Mouse (Mus musculus) intestine, postnatal 0 days (tissue): Measurements from ENCODE around the gene Pitpnb. TPM values are rescaled to one million over a fixed set of nuclear protein-coding genes. Genes with fewer than 3 reads are reported as not detected.

Experiments used
- ATAC-seq: fragments of 200-750 bp; cut with Nextera tagmentation; 2 replicates; pipeline ENCODE4 v1.8.0; 2017; ENCODE audit warnings: mild to moderate bottlenecking, moderate TSS enrichment, moderate library complexity
- H3K27ac ChIP-seq: fragments of 300-500 bp; sonication (generic); 2 replicates; pipeline ENCODE4 v1.5.1; 2014; ENCODE audit warnings: mild to moderate bottlenecking, low read depth, low read length, moderate library complexity
- H3K27me3 ChIP-seq: fragments of 300-500 bp; sonication (generic); replicated peaks from 2 replicates; pipeline ENCODE4 v1.6.1; 2014; ENCODE audit warnings: low read length, mixed read lengths; ENCODE audit not compliant: control insufficient read depth, insufficient read depth
- H3K36me3 ChIP-seq: fragments of 300-500 bp; sonication (generic); 2 replicates; pipeline ENCODE4 v1.6.1; 2014; ENCODE audit warnings: mild to moderate bottlenecking, moderate library complexity; ENCODE audit not compliant: control insufficient read depth, insufficient read depth
- H3K4me1 ChIP-seq: fragments of 300-500 bp; sonication (generic); replicated peaks from 2 replicates; pipeline ENCODE4 v1.6.1; 2014; ENCODE audit warnings: antibody characterized with exemption, low read length, mixed read lengths; ENCODE audit not compliant: control insufficient read depth, insufficient read depth
- H3K4me2 ChIP-seq: fragments of 300-500 bp; sonication (generic); replicated peaks from 2 replicates; pipeline ENCODE4 v1.6.1; 2014; ENCODE audit warnings: low read depth, mild to moderate bottlenecking, moderate library complexity
- H3K4me3 ChIP-seq: fragments of 300-500 bp; sonication (generic); 2 replicates; pipeline ENCODE4 v1.5.1; 2014; ENCODE audit warnings: low read depth, low read length
- H3K9ac ChIP-seq: fragments of 300-500 bp; sonication (generic); 2 replicates; pipeline ENCODE4 v1.6.1; 2014; ENCODE audit warnings: mild to moderate bottlenecking, low read depth, low read length
- H3K9me3 ChIP-seq: fragments of 300-500 bp; sonication (generic); 2 replicates; pipeline ENCODE4 v1.6.1; 2016; ENCODE audit warnings: mixed run types; ENCODE audit not compliant: control insufficient read depth
- CTCF ChIP-seq: sonication (generic); IDR thresholded peaks from 2 replicates; pipeline ENCODE4 v1.5.1; 2016; ENCODE audit warnings: low read depth, mild to moderate bottlenecking, control low read depth, antibody characterized with exemption, moderate library complexity
- WGBS: fragments of 180-500 bp; shearing (Covaris S2); extraction: QIAGEN DNeasy Blood & Tissue Kit; methylation state at CpG from one replicate; pipeline ENCODE4 v1.1.7; 2014; 5-methylcytosine and 5-hydroxymethylcytosine counted together
- polyA plus RNA-seq: library from polyadenylated mRNA; unstranded; fragments of >200 nt; fragmentation: Nextera tagmentation; extraction: Ambion mirVana; gene quantifications from 2 replicates; pipeline ENCODE4 v1.2.1, GENCODE M21; 2015

The Pitpnb gene
- polyA plus RNA-seq, 1 experiment from 2014 or later, result 42.9 TPM

GRCm38 (mm10) chr5:111368576-111368975, 38.0 kb downstream of the Pitpnb start:
- H3K9ac ChIP-seq, result no peak overlapping the region
- peaks cover 48% of the 10 kb centered on the region for H3K36me3 ChIP-seq
- H3K4me1 ChIP-seq, result peaks cover 4% of the 10 kb centered on the region; the same call in 1 of the 2 replicates
- no peak for TF ChIP-seq CTCF
- H3K4me3 ChIP-seq, result no peak overlapping the region
- 91% methylated on average over 5 of the region's 5 CpGs for WGBS
- H3K27ac ChIP-seq, result no peak overlapping the region
- H3K4me2 ChIP-seq, result no peak overlapping the region
- ATAC-seq, result no peak
- H3K27me3 ChIP-seq, result no peaks in the 10 kb centered on the region
- H3K9me3 ChIP-seq, result no peaks in the 10 kb centered on the region

- Histone ChIP-seq H3K27me3 (no peaks in the 10 kb centered on the region), H3K9me3 (no peaks in the 10 kb centered on the region), H3K4me3 (no peak overlapping the region), H3K36me3 (peaks cover 86% of the 10 kb centered on the region), H3K4me2 (no peak overlapping the region), H3K27ac (no peak overlapping the region), H3K9ac (no peak overlapping the region), H3K4me1 (no peaks in the 10 kb centered on the region)
- TF ChIP-seq CTCF, result no peak
- WGBS, result 87% methylated on average over 4 of the region's 4 CpGs
- ATAC-seq, result no peak
Observed at GRCm38 (mm10) chr5:111375616-111376015, 45.1 kb downstream of the Pitpnb start.

GRCm38 (mm10) chr5:111376276-111377020, 45.9 kb downstream of the Pitpnb start:
- no peak for ATAC-seq
- Histone ChIP-seq H3K4me2 (no peak overlapping the region), H3K9ac (no peak overlapping the region), H3K9me3 (no peaks in the 10 kb centered on the region), H3K36me3 (peaks cover 83% of the 10 kb centered on the region), H3K4me3 (no peak overlapping the region), H3K27ac (no peak overlapping the region), H3K27me3 (no peaks in the 10 kb centered on the region), H3K4me1 (no peaks in the 10 kb centered on the region)
- WGBS, result 90% methylated on average over 24 of the region's 24 CpGs
- no peak for TF ChIP-seq CTCF

- no peak for ATAC-seq
- H3K9ac ChIP-seq, result no peak overlapping the region
- H3K4me3 ChIP-seq, result no peak overlapping the region
- 67% methylated on average over 7 of the region's 7 CpGs for WGBS
- no peaks in the 10 kb centered on the region for H3K27me3 ChIP-seq
- no peaks in the 10 kb centered on the region for H3K9me3 ChIP-seq
- no peaks in the 10 kb centered on the region for H3K4me1 ChIP-seq
- peak; percentile 53 for TF ChIP-seq CTCF
- H3K36me3 ChIP-seq, result peaks cover 72% of the 10 kb centered on the region
- no peak overlapping the region for H3K27ac ChIP-seq
- no peak overlapping the region for H3K4me2 ChIP-seq
Observed at GRCm38 (mm10) chr5:111378126-111378993, 47.8 kb downstream of the Pitpnb start.

GRCm38 (mm10) chr5:111383335-111383734, 52.8 kb downstream of the Pitpnb start:
- Histone ChIP-seq H3K9me3 (no peaks in the 10 kb centered on the region), H3K4me1 (no peaks in the 10 kb centered on the region), H3K36me3 (peaks cover 73% of the 10 kb centered on the region), H3K4me2 (no peak overlapping the region), H3K27me3 (no peaks in the 10 kb centered on the region), H3K9ac (no peak overlapping the region), H3K27ac (no peak overlapping the region), H3K4me3 (no peak overlapping the region)
- no peak for ATAC-seq
- 80% methylated on average over 5 of the region's 5 CpGs for WGBS
- no peak for TF ChIP-seq CTCF

- WGBS, result 82% methylated on average over 10 of the region's 10 CpGs
- no peak for TF ChIP-seq CTCF
- no peak overlapping the region for H3K4me2 ChIP-seq
- peaks cover 10% of the 10 kb centered on the region for H3K4me1 ChIP-seq
- no peaks in the 10 kb centered on the region for H3K9me3 ChIP-seq
- H3K27me3 ChIP-seq, result no peaks in the 10 kb centered on the region
- peaks cover 30% of the 10 kb centered on the region for H3K36me3 ChIP-seq
- no peak overlapping the region for H3K9ac ChIP-seq
- no peak overlapping the region for H3K4me3 ChIP-seq
- no peak overlapping the region for H3K27ac ChIP-seq
- no peak for ATAC-seq
Observed at GRCm38 (mm10) chr5:111390911-111391310, 60.3 kb downstream of the Pitpnb start.
